Mouse (Mus musculus): ENCODE measurements at regions not wholly inside any gene's neighbourhood (a gene's known extent, or its start where the extent isn't known, plus 50 kb on each side); places are given as distances from the start of the nearest gene placed in this dataset.
A peak's percentile ranks its signal among the peaks of the same experiment; 100 is the strongest.

- WGBS: 71% methylated on average over 1 of the region's 1 CpGs
- Histone ChIP-seq H3K36me3 (ENCODE audit: control insufficient read depth, insufficient read depth, low read length) (no peaks in the 10 kb centered on the region), H3K4me1 (replicated peaks; ENCODE audit: control insufficient read depth, insufficient read depth) (no peaks in the 10 kb centered on the region), H3K4me3 (ENCODE audit: low read depth, low read length) (no peak overlapping the region), H3K9ac (ENCODE audit: low read length) (no peak overlapping the region), H3K9me3 (ENCODE audit: control insufficient read depth, low read length) (no peaks in the 10 kb centered on the region), H3K27me3 (ENCODE audit: control insufficient read depth, insufficient read depth, low read length) (no peaks in the 10 kb centered on the region), H3K4me2 (replicated peaks; ENCODE audit: low read depth) (no peak overlapping the region), H3K27ac (replicated peaks) (no peak overlapping the region)
- no peak for ATAC-seq (ENCODE audit: low FRiP score, low TSS enrichment)
- no peak for DNase-seq (ENCODE audit: low spot score)
- TF ChIP-seq EP300 (optimal IDR thresholded peaks at IDR 0.05) (no peak), CTCF (IDR thresholded peaks at IDR 0.05; ENCODE audit: low read depth) (peak; percentile 33; the same call in 1 of the 2 replicates)
Observed at GRCm38 (mm10) chr1:120667776-120668175, 65.6 kb downstream of the En1 start.

GRCm38 (mm10) chr1:120683532-120684245 is 81.5 kb downstream of the En1 start:
- Histone ChIP-seq H3K4me3 (ENCODE audit: low read depth, low read length) (no peak overlapping the region), H3K27me3 (ENCODE audit: control insufficient read depth, insufficient read depth, low read length) (no peaks in the 10 kb centered on the region), H3K27ac (replicated peaks) (no peak overlapping the region), H3K9ac (ENCODE audit: low read length) (no peak overlapping the region), H3K4me2 (replicated peaks; ENCODE audit: low read depth) (no peak overlapping the region), H3K9me3 (ENCODE audit: control insufficient read depth, low read length) (no peaks in the 10 kb centered on the region), H3K36me3 (ENCODE audit: control insufficient read depth, insufficient read depth, low read length) (no peaks in the 10 kb centered on the region), H3K4me1 (replicated peaks; ENCODE audit: control insufficient read depth, insufficient read depth) (no peaks in the 10 kb centered on the region)
- no peak for DNase-seq (ENCODE audit: low spot score)
- TF ChIP-seq EP300 (optimal IDR thresholded peaks at IDR 0.05) (no peak), CTCF (IDR thresholded peaks at IDR 0.05; ENCODE audit: low read depth) (no peak)
- 44% methylated on average over 12 of the region's 12 CpGs for WGBS
- no peak for ATAC-seq (ENCODE audit: low FRiP score, low TSS enrichment)

- H3K4me1 ChIP-seq (replicated peaks; ENCODE audit: control insufficient read depth, insufficient read depth): no peaks in the 10 kb centered on the region
- no peaks in the 10 kb centered on the region for H3K27me3 ChIP-seq (ENCODE audit: control insufficient read depth, insufficient read depth, low read length)
- H3K4me3 ChIP-seq (ENCODE audit: low read depth, low read length): no peak overlapping the region
- WGBS: 41% methylated on average over 6 of the region's 6 CpGs
- H3K9ac ChIP-seq (ENCODE audit: low read length): no peak overlapping the region
- no peaks in the 10 kb centered on the region for H3K9me3 ChIP-seq (ENCODE audit: control insufficient read depth, low read length)
- no peak for TF ChIP-seq EP300 (optimal IDR thresholded peaks at IDR 0.05)
- TF ChIP-seq CTCF (IDR thresholded peaks at IDR 0.05; ENCODE audit: low read depth): peak; percentile 59
- H3K27ac ChIP-seq (replicated peaks): no peak overlapping the region
- H3K36me3 ChIP-seq (ENCODE audit: control insufficient read depth, insufficient read depth, low read length): no peaks in the 10 kb centered on the region
- no peak overlapping the region for H3K4me2 ChIP-seq (replicated peaks; ENCODE audit: low read depth)
- DNase-seq (ENCODE audit: low spot score) (no peak), ATAC-seq (ENCODE audit: low FRiP score, low TSS enrichment) (peak; percentile 35; the same call in 1 of the 2 replicates)
Observed at GRCm38 (mm10) chr1:120685650-120686244, 83.5 kb downstream of the En1 start.

GRCm38 (mm10) chr1:120691571-120691970 is 89.4 kb downstream of the En1 start:
- Histone ChIP-seq H3K9ac (ENCODE audit: low read length) (no peak overlapping the region), H3K9me3 (ENCODE audit: control insufficient read depth, low read length) (no peaks in the 10 kb centered on the region), H3K36me3 (ENCODE audit: control insufficient read depth, insufficient read depth, low read length) (no peaks in the 10 kb centered on the region), H3K4me2 (replicated peaks; ENCODE audit: low read depth) (no peak overlapping the region), H3K4me1 (replicated peaks; ENCODE audit: control insufficient read depth, insufficient read depth) (no peaks in the 10 kb centered on the region), H3K27me3 (ENCODE audit: control insufficient read depth, insufficient read depth, low read length) (no peaks in the 10 kb centered on the region), H3K4me3 (ENCODE audit: low read depth, low read length) (no peak overlapping the region), H3K27ac (replicated peaks) (no peak overlapping the region)
- DNase-seq (ENCODE audit: low spot score) (no peak), ATAC-seq (ENCODE audit: low FRiP score, low TSS enrichment) (no peak)
- WGBS: 70% methylated on average over 2 of the region's 2 CpGs
- no peak for TF ChIP-seq CTCF (IDR thresholded peaks at IDR 0.05; ENCODE audit: low read depth)

GRCm38 (mm10) chr1:120698189-120698588 is 96.0 kb downstream of the En1 start:
- no peak overlapping the region for H3K4me2 ChIP-seq (replicated peaks; ENCODE audit: low read depth)
- 74% methylated on average over 4 of the region's 4 CpGs for WGBS
- no peaks in the 10 kb centered on the region for H3K27me3 ChIP-seq (ENCODE audit: control insufficient read depth, insufficient read depth, low read length)
- no peak overlapping the region for H3K4me3 ChIP-seq (ENCODE audit: low read depth, low read length)
- no peak for TF ChIP-seq EP300 (optimal IDR thresholded peaks at IDR 0.05)
- peak; percentile 38 for TF ChIP-seq CTCF (IDR thresholded peaks at IDR 0.05; ENCODE audit: low read depth)
- no peaks in the 10 kb centered on the region for H3K4me1 ChIP-seq (replicated peaks; ENCODE audit: control insufficient read depth, insufficient read depth)
- H3K36me3 ChIP-seq (ENCODE audit: control insufficient read depth, insufficient read depth, low read length): no peaks in the 10 kb centered on the region
- ATAC-seq (ENCODE audit: low FRiP score, low TSS enrichment): no peak
- no peaks in the 10 kb centered on the region for H3K9me3 ChIP-seq (ENCODE audit: control insufficient read depth, low read length)
- no peak overlapping the region for H3K27ac ChIP-seq (replicated peaks)
- no peak for DNase-seq (ENCODE audit: low spot score)
- no peak overlapping the region for H3K9ac ChIP-seq (ENCODE audit: low read length)

- Histone ChIP-seq H3K4me1 (replicated peaks; ENCODE audit: control insufficient read depth, insufficient read depth) (no peaks in the 10 kb centered on the region), H3K4me2 (replicated peaks; ENCODE audit: low read depth) (no peak overlapping the region), H3K9ac (ENCODE audit: low read length) (no peak overlapping the region), H3K4me3 (ENCODE audit: low read depth, low read length) (no peak overlapping the region), H3K27ac (replicated peaks) (no peak overlapping the region), H3K36me3 (ENCODE audit: control insufficient read depth, insufficient read depth, low read length) (no peaks in the 10 kb centered on the region), H3K27me3 (ENCODE audit: control insufficient read depth, insufficient read depth, low read length) (no peaks in the 10 kb centered on the region), H3K9me3 (ENCODE audit: control insufficient read depth, low read length) (no peaks in the 10 kb centered on the region)
- TF ChIP-seq CTCF (IDR thresholded peaks at IDR 0.05; ENCODE audit: low read depth) (no peak), EP300 (optimal IDR thresholded peaks at IDR 0.05) (no peak)
- ATAC-seq (ENCODE audit: low FRiP score, low TSS enrichment) (no peak), DNase-seq (ENCODE audit: low spot score) (no peak)
- WGBS: 67% methylated on average over 5 of the region's 5 CpGs
Observed at GRCm38 (mm10) chr1:120704201-120704600, 102.0 kb downstream of the En1 start.

Measured in stomach, postnatal 0 days (tissue).